Mouse (Mus musculus) embryonic fibroblast, embryonic 13.5 days (primary cell): Measurements from ENCODE around the gene Epn2. TPM values are rescaled to one million over a fixed set of nuclear protein-coding genes. Genes with fewer than 3 reads are reported as not detected.
A peak's percentile ranks its signal among the peaks of the same experiment; 100 is the strongest.

ENCODE experiments used
- H3K27ac ChIP-seq: 2 replicates; pipeline ENCODE4 v1.5.1; 2012; ENCODE audit warnings: low read length, control low read depth, inconsistent platforms; ENCODE audit not compliant: insufficient read depth
- H3K4me1 ChIP-seq: 2 replicates; pipeline ENCODE4 v1.6.1; 2011; ENCODE audit warnings: low read length; ENCODE audit not compliant: control insufficient read depth, insufficient read depth
- H3K4me3 ChIP-seq: 2 replicates; pipeline ENCODE4 v1.5.1; 2011; ENCODE audit warnings: mild to moderate bottlenecking, control low read depth, low read length; ENCODE audit not compliant: insufficient read depth
- CTCF ChIP-seq: IDR thresholded peaks from 2 replicates; pipeline ENCODE4 v1.5.1; 2011; ENCODE audit warnings: mild to moderate bottlenecking, control low read depth, low read length, moderate library complexity, borderline replicate concordance; ENCODE audit not compliant: insufficient read depth
- POLR2A ChIP-seq: IDR thresholded peaks from 2 replicates; pipeline ENCODE4 v1.6.1; 2011; ENCODE audit warnings: low read depth, mild to moderate bottlenecking, control low read depth, low read length, moderate library complexity
- polyA plus RNA-seq: library from polyadenylated mRNA; stranded (reverse); fragments of >200 nt; gene quantifications from 2 replicates; pipeline ENCODE4 v1.2.4, GENCODE M21; 2011; ENCODE audit warnings: low read depth; ENCODE audit not compliant: missing spikeins, insufficient read length

The Epn2 gene
- polyA plus RNA-seq, 1 experiment, result 34.8 TPM

GRCm38 (mm10) chr11:61578541-61578982, 925 bp downstream of the Epn2 start:
- TF ChIP-seq CTCF, result no peak
- no peak for TF ChIP-seq POLR2A
- H3K4me3 ChIP-seq, result peak overlapping the region; percentile 83
- H3K4me1 ChIP-seq, result peaks cover 4% of the 10 kb centered on the region; the same call in 1 of the 2 replicates
- H3K27ac ChIP-seq, result peak overlapping the region; percentile 19; the same call in 1 of the 2 replicates

GRCm38 (mm10) chr11:61577991-61578390, 1.5 kb downstream of the Epn2 start:
- H3K4me3 ChIP-seq, result peak overlapping the region; percentile 83
- H3K4me1 ChIP-seq, result peaks cover 4% of the 10 kb centered on the region; the same call in 1 of the 2 replicates
- TF ChIP-seq POLR2A (no peak), CTCF (no peak)
- H3K27ac ChIP-seq, result no peak overlapping the region

GRCm38 (mm10) chr11:61577349-61577748, 2.1 kb downstream of the Epn2 start:
- peaks cover 4% of the 10 kb centered on the region; the same call in 1 of the 2 replicates for H3K4me1 ChIP-seq
- TF ChIP-seq POLR2A, result no peak
- no peak for TF ChIP-seq CTCF
- no peak overlapping the region for H3K27ac ChIP-seq
- H3K4me3 ChIP-seq, result peak overlapping the region; percentile 83; the same call in 1 of the 2 replicates

- TF ChIP-seq CTCF (no peak), POLR2A (no peak)
- H3K4me1 ChIP-seq, result peaks cover 4% of the 10 kb centered on the region; the same call in 1 of the 2 replicates
- no peak overlapping the region for H3K4me3 ChIP-seq
- H3K27ac ChIP-seq, result no peak overlapping the region
Observed at GRCm38 (mm10) chr11:61573266-61573665, 6.2 kb downstream of the Epn2 start.

- TF ChIP-seq POLR2A (no peak), CTCF (no peak)
- no peaks in the 10 kb centered on the region; the same call in 1 of the 2 replicates for H3K4me1 ChIP-seq
- H3K27ac ChIP-seq, result no peak overlapping the region
- no peak overlapping the region for H3K4me3 ChIP-seq
Observed at GRCm38 (mm10) chr11:61571225-61571624, 8.3 kb downstream of the Epn2 start.

- H3K4me1 ChIP-seq, result peaks cover 10% of the 10 kb centered on the region
- no peak overlapping the region for H3K27ac ChIP-seq
- TF ChIP-seq CTCF (no peak), POLR2A (no peak)
Observed at GRCm38 (mm10) chr11:61569671-61570070, 9.8 kb downstream of the Epn2 start.

GRCm38 (mm10) chr11:61564566-61564965, 14.9 kb downstream of the Epn2 start:
- peaks cover 26% of the 10 kb centered on the region for H3K4me1 ChIP-seq
- TF ChIP-seq POLR2A (no peak), CTCF (no peak)
- peak overlapping the region; percentile 87 for H3K27ac ChIP-seq

More at GRCm38 (mm10) chr11:61569671-61570070, 9.8 kb downstream of the Epn2 start:
- no peak overlapping the region for H3K4me3 ChIP-seq

GRCm38 (mm10) chr11:61563939-61564338, 15.5 kb downstream of the Epn2 start:
- H3K4me1 ChIP-seq, result peaks cover 26% of the 10 kb centered on the region
- H3K27ac ChIP-seq, result peak overlapping the region; percentile 71
- H3K4me3 ChIP-seq, result no peak overlapping the region
- TF ChIP-seq POLR2A (no peak), CTCF (no peak)

More at GRCm38 (mm10) chr11:61564566-61564965, 14.9 kb downstream of the Epn2 start:
- H3K4me3 ChIP-seq, result no peak overlapping the region

GRCm38 (mm10) chr11:61562421-61562820, 17.1 kb downstream of the Epn2 start:
- no peak overlapping the region; the same call in 1 of the 2 replicates for H3K27ac ChIP-seq
- no peak overlapping the region for H3K4me3 ChIP-seq
- peaks cover 26% of the 10 kb centered on the region for H3K4me1 ChIP-seq
- no peak for TF ChIP-seq POLR2A
- no peak for TF ChIP-seq CTCF

GRCm38 (mm10) chr11:61559572-61559971, 19.9 kb downstream of the Epn2 start:
- no peak overlapping the region for H3K4me3 ChIP-seq
- peaks cover 16% of the 10 kb centered on the region for H3K4me1 ChIP-seq
- TF ChIP-seq CTCF, result no peak
- no peak for TF ChIP-seq POLR2A

GRCm38 (mm10) chr11:61553015-61553754, 26.3 kb downstream of the Epn2 start:
- Histone ChIP-seq H3K4me3 (no peak overlapping the region), H3K4me1 (no peaks in the 10 kb centered on the region), H3K27ac (no peak overlapping the region)
- no peak for TF ChIP-seq CTCF
- TF ChIP-seq POLR2A, result no peak

More at GRCm38 (mm10) chr11:61559572-61559971, 19.9 kb downstream of the Epn2 start:
- H3K27ac ChIP-seq, result no peak overlapping the region
